Mouse (Mus musculus) naive thymus-derived CD4-positive, alpha-beta T cell, adult 2 months (primary cell): ENCODE measurements around the gene Irf1.

Experiments
- DNase-seq: peaks from one replicate; pipeline ENCODE4 v3.0.0-alpha.2; 2011; ENCODE audit warnings: low read depth

The Irf1 gene

GRCm38 (mm10) chr11:53785311-53785936 lies 15.6 kb downstream of the Irf1 start:
- DNase-seq, result peak; percentile 70

DNA sequence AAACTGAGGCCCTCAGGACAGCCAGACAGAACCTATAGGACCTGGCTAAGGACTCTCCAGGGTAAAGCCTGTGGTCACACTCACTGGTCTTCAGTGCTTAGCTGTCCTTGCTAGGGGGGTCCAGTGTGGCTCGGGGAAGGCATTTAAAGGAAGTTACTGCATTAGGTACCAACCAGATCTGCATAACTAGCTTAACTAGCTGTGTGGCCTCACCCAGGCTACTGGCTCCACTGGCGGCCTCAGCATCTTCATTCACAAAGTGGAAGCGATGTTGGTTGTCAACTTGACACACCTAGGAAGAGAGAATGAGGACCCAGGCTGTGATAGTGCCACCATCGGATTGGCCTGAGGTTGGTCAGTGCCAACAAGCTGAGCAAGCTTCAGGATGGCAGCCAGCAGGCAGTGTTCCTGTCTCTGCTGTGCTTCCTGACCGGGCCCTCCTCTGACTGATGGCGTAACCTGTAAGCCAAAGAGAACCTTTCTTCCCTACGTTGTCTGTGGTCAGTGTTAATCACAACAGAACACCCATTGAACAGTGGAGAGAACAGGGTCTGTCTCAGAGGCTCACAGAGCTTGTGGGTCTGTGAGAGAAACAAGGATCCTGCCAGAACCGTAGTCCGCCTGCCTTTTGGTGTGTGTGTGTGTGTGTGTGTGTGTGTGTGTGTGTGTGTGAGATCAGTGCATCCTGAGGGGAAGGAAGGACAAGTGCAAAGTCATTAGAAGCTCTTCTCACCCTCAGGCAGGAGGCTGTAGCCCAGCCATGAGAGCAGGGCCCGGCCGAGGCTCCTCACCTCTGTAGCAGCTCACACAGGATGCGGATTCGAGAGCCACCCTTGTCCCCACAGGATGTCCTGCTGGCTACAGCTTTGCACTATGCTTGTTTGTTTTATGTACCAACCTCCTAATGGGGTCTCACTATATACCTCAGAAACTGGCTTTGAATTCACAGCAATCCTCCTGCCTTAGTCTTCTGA lies 16.5 kb downstream of the Irf1 start:
- DNase-seq, result peak; percentile 60

- no peak for DNase-seq
Measured at GRCm38 (mm10) chr11:53788196-53788595, 18.4 kb downstream of the Irf1 start.

DNA sequence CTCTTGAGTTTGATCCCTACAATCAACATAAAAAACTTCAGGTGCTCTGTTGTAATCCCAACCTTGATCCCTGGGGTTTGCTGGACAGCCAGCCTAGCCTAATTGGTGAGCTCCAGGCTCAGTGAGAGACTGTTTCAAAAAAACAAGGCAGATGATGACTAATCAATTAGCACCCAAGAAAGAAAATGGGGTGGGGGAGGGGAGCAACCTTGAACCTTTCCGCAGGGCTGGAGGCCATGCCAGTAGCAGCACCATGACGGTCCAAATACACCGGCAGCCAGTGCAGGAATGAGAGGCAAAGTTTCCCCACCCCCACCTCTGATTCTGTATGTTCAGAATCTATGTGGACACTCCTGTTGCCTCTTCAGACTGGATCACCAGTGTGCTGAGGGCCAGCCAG lies 19.5 kb downstream of the Irf1 start:
- no peak for DNase-seq

DNA sequence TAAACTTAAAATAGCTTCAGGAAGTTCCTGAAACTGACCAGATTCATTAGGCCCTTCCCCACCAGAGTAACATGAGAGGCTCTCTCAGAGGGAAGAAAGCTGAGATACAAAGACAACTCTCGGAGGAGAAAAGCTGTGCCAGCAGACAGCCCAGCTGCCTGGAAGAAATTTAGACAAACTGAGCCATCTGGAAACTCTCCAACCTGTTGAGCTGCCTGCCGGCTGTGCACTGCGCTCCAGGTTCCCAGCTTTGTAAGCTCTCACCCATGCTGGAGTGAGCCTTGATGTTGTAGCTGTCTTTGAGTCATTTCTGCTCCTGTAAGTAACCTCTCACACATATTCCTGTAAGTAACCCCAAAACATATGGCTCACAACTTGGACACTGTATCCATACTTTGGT lies 23.2 kb downstream of the Irf1 start:
- no peak for DNase-seq

DNA sequence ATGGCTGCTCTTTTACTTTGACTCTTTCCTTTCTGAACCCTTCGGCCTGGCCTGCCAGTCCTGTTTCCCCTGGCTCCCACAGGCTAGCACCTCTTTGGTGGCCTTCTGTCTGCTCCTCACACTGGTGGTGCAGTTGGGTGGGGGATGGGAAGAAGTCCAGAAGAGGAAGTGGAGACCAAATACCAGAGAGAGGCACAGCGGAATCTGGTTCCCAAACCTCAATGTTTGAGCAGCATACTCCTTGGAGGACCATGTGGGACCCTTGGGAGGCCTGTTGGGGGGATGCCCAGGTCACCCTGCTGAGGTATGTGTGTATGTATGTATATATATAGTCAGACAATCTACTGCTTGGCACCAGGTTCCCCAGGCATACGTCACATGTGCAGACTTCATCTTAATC lies 24.2 kb downstream of the Irf1 start:
- no peak for DNase-seq

DNA sequence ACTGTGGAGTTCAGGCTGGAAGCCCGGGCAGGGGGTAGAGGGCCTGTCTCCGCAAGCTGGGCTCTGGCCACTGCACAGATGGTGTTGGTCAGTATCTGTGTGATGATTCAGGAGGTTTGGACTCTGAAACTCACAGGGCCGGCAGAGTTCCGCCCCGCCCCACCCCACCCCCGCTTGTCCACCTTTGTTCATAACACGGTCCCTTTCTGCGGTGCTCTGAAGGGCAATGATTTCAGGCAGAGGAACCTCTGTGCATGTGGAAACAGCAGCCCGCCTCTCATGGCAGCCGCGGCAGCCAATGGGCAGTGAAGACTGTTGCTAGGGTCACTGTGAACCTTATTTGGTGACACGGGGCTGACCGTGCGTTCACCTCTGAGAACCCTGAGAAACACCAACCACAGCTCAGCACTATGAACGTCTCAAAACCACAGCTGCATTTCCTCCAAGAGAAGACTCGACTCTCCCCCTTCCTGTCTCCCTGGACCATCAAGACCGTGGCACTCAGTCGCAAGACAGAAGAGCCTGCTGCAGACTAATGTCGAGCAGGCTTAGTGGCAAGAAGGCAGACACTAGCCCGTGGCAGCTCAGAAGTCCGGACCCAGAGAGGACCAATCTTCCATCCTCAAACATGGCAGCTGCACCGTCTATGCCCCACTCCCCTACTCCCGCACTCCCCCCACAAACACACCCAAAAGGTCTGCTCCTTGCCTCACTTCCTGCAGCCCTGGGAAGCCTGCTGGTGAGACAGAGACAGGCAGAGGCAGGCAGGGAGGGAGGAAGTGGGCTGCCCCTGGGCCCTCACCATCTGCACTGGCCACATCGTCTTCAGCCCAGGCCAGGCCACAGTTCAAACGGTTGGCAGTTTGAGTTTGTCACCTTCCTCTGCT lies 25.1 kb downstream of the Irf1 start:
- peak; percentile 83 for DNase-seq

- no peak for DNase-seq
Measured at GRCm38 (mm10) chr11:53795813-53796212, 26.0 kb downstream of the Irf1 start.

DNA sequence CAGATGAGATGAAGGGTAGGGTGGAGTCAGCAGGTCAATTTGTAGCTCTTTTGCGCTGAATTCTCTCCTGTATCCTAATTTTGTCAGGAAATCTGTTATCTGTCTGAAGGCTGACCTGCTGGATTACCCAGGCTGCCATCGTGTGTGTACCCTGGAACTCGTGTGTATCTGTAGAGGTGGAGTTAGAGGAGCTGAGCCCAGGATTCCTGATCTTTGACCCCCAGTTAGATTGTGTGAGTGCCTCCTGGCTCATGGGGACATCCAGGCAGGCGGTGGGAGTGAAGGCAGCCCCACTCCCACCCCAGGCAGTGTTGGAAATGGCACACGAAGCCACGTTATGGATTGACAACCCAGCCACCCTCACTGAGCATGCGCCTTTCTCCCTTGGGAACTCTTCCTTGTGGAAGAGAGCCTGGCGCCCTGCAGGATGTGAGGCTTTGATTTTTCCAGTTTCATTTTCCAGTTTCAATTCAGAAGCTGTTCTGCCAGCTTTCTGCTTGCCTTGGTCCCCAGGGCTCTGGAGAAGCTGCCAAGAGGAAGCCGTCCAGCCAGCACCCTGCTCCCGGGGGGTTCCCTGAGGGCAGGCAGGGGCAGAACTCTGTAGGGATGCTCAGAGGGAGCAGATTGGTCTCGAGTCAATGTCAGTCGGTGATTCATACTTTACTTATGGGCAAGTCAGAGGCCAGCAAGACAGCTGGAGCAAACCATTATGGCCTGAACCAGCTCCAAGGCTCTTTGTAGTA lies 26.8 kb downstream of the Irf1 start:
- no peak for DNase-seq

DNA sequence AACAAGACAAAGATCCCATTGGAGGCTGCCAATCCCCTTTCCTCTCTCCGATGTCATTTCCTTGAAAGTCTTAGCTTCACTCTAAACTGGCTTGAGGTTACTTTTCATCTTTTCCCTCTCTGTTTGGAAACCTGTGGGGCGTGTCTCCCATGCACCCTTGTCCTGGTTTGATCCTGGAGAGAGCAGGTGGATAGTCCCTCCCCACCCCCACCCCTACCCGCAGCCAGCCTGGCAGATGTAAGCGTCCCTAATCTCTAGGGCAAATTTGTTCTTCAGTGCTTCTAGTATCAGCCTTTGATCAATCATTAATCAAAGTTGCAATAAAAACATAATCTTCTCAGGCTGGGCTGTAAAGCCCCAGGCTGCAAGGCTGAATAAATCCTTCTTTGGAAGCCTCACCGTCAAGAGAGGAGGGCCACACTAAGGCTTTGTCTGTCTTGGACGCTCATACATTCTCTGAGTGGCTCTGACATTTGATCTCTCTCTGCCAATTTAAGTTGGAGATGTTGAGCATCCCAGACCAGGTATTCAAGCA lies 27.6 kb downstream of the Irf1 start:
- no peak for DNase-seq

- DNase-seq, result no peak
Measured at GRCm38 (mm10) chr11:53798041-53798711, 28.4 kb downstream of the Irf1 start.

DNA sequence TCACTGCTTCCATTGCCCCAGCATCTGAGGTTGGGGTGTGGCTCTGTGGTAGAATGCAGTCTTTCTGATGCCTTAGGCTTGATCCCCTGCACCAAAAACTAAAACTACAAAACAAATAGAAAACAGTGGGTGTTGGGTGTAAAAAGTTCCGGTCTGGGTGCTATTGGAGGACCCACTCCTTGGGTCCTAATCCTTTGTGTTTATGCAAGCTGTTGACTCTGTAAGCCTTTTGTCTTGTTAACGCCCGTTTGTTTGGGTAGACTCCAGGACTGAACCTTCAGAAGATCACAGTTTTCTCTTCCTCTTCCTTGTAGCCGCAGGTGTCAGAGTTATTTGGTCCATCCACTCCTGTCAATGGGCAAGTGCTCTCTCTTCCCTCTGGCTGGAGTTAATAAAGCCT lies 30.2 kb downstream of the Irf1 start:
- no peak for DNase-seq

DNA sequence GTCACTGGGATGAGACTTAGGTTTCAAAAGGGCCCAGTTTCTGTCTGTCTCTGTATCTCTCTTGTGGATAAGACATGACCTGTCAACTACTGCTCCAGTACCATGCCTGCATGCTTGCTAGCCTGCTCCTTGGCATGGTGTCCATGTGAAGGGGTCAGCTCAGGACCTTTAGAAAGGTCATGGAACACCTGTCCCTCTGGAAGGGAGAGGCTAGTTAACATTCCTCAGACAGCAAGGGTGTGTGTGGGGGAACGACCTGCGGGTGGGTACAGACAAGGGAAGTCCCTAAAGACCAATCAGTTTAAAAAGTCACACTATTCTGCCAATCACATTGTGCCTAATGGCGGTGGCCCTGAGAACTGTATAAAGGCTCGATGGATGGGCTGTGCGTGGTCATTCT lies 31.2 kb downstream of the Irf1 start:
- no peak for DNase-seq

DNA sequence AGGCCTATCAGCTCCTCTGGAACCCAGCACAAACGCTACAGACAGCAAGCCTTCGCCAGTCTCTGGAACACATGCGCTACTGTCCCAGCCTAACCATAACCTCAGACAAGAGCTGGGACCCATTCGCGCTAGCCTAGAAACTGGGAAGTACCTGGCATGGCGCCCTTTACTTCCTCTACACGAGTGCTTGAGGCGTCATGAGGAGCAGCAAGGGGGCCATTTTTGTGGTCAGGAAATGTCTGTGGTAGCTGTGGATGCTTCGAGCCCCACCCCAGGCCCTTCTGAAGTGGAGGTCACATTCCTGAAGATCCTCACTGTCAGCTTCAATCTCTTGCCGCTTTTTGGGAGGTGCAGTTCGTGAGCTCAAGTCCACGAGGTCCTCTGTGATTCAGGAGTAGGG lies 33.3 kb downstream of the Irf1 start:
- DNase-seq, result peak; percentile 65

- DNase-seq, result no peak
Measured at GRCm38 (mm10) chr11:53803494-53803893, 33.7 kb downstream of the Irf1 start.

DNA sequence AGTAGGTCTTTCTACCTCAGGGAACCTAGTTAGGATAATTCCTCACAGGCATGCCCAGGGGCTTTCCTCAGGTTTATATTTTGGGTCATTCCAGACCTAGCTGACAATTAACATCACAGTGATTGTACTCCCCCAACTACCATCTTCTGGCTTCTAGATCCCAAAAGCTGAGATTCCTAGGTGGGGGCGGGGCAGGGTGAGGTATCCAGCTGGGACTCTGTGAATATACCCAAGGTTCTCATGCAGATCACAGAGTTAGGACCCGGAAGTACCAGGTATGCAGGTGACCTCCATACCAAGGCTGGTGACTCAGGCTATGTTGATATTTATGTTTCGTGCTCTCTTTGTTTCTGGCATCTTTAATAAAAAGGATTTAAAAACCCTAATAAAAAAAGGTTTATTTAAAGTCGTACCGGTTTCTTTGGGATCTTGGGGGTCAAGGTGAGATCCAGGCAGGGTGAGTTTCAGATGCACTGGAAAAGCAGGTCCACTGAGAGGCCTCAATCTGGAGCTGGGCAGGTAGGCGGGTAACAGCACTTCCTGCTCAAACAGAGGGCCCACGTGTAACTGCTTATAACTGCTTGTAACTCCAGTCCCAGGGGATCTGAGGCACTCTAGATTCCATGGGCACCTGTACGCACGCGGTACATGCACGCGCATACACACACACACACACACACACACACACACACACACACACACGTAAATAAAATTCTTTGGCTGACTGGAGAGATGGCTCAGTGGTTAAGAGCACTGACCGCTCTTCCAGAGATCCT lies 34.9 kb downstream of the Irf1 start:
- DNase-seq, result no peak

DNA sequence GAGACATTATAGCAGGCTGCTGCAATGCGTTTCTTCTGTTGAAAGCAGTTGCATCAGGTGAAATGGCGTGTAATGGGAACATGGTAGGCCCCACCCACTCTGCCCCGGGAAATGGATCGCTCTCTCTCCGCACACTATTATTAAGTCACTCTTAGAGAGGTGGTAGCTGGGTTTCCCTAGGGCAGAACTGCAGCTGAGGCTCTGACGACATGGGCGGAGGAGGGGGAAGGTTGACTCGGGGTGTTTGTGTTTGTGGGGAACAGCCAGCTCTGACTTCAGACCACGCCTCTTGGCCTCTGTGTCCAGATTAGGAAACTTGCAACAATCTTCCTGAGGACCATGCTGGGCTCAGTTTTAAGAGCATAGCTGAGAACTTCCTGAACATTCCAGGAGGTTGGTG lies 36.0 kb downstream of the Irf1 start:
- no peak for DNase-seq

- no peak for DNase-seq
Measured at GRCm38 (mm10) chr11:53809354-53809753, 39.5 kb downstream of the Irf1 start.

GRCm38 (mm10) chr11:53810156-53810555 lies 40.3 kb downstream of the Irf1 start:
- no peak for DNase-seq

- DNase-seq, result no peak
Measured at GRCm38 (mm10) chr11:53810749-53811148, 40.9 kb downstream of the Irf1 start.
